Mouse (Mus musculus): ENCODE results near the gene Plin3.

Gene Plin3

DNA sequence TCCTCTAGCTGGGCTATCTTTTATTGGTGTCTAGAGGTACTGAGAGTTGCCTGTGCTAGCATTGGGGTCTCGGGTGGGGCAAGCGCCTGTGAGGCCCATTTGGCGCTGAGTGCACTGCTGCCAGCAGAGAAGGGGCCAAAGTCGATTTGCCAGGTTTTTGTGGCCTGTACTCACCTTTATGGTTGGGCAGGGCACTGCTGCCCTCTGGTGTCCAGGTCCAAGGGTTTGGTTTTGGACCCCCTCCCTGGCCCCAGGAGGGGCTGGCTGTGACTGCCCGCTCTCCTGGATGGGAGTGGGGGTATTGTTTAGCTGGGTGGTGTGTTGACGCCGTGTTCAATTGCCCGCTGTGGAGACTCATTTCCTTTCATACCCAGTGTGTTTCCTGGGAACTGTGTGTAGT lies 13.2 kb upstream of the Plin3 start:
- POLR2A ChIA-PET: interaction anchor here (1.4 to 64.8 kb wide), 9 partner anchors 2 to 51 kb away, joined by 3 to 2494 read pairs (median 121); partner anchors contain the start of genes Plin3 (in 4 of the 4), Kdm4b (in 3 of the 4), Arrdc5 (in 2 of the 4) and Ticam1 (in 2 of the 4)
- CTCF ChIA-PET: interaction anchor here in 2 of 4 experiments (0.6 to 1.8 kb wide), 3 partner anchors 16 to 55 kb away, joined by 3 to 5 read pairs (median 4); no protein-coding TSS in a partner anchor

DNA sequence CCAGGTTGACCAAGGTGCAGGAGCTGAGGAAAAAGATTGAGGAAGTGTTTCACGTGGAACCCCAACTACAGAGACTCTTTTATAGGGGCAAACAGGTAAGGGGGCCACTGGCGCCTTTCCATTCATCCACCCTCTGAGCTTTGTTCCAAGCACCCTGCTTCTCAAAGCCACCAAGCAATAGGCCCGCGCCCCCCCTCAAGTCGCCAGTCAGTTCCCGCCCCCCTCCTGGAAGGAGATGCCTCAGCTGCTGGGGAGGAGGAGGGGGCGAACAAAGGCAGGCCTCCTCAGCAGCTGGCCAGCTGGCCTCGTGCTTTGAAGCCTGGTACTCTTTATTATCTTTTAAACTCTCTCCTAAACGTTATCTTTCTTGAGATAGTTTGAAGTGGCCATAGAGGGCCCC lies 12.5 kb upstream of the Plin3 start:
- ChIA-PET CTCF (interaction anchor here (0.6 to 2.9 kb wide), 8 partner anchors 13 to 54 kb away, joined by 3 to 18 read pairs (median 4); partner anchors contain the start of gene Plin3 (in 2 of the 4)), POLR2A (interaction anchor here (0.7 to 64.8 kb wide), 38 partner anchors 3 to 754 kb away, joined by 3 to 2494 read pairs (median 5); partner anchors contain the start of genes Plin3 (in 4 of the 4), Kdm4b (in 3 of the 4), Arrdc5 (in 2 of the 4) and Rpl36 (in 2 of the 4))

DNA sequence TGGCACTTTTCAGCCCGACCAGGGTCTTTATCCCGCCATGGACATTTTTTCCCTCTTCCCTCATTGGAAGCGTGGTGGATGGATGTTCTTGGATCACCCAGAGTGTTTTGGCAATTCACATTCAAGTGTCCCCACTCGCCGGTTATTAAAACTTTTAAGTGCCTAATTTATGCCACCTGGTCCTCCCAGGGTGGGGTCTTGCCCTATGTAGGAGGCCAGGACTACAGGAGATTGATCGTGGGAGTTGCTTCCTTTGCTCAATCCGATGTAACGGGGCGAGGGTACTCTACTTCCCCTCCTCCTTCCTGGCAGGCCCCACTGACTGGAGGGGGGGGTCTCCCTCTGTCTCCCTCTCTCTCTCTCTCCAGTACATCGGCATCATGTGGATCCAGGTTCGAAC lies 12.0 kb upstream of the Plin3 start:
- CTCF ChIA-PET: interaction anchor here (0.6 to 2.9 kb wide), 15 partner anchors 12 to 296 kb away, joined by 3 to 18 read pairs (median 5); partner anchors contain the start of genes Plin3 (in 2 of the 4) and Ticam1 (in 1 of the 4)
- POLR2A ChIA-PET: interaction anchor here (0.6 to 64.8 kb wide), 84 partner anchors 3 to 755 kb away, joined by 3 to 2494 read pairs (median 4); partner anchors contain the start of genes Kdm4b (in 4 of the 4), Plin3 (in 4 of the 4), Arrdc5 (in 2 of the 4) and Chaf1a (in 2 of the 4)

DNA sequence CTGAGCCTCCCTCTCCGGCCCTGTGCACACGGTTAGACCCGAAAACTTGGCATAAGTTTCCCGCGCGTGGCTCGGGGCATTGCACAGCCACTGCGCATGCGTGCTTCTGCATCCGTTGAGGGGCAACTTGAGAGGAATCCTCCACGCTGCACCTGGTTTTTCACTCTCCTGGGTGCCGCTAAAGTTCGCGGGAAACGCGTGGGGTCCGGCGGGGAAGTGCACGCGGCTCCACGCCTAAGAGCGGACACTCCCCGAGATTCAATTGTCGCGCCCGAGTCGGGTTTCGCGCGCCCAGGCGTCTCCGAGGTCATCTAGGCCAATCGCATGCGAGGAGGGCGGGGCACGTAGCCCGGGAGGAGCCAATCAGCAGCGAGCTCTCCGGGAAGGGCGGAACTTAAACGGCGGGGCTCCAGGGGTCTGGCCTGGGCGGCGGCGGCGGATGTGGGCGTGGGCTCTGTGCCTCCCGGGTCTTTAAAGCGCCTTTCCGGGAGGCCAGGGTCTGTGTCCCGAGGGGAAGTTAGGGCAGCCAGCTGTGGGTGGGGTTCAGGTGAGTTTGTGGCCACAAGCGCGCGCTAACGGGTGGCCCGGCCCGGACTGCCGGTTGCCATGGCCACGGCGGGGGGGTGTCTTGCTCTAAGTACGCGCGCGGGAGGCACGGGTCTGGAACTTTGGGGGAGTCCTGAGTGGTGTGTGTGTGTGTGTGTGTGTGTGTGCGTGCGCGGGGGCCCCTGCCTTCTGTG lies 11.3 kb upstream of the Plin3 start:
- ChIA-PET CTCF (interaction anchor here in 3 of 4 experiments (0.6 to 2.9 kb wide), 18 partner anchors 13 to 295 kb away, joined by 3 to 18 read pairs (median 5); partner anchors contain the start of genes Kdm4b (in 1 of the 3), Plin3 (in 1 of the 3), Sh3gl1 (in 1 of the 3) and Ticam1 (in 1 of the 3)), POLR2A (interaction anchor here (0.6 to 64.8 kb wide), 98 partner anchors 2 to 755 kb away, joined by 3 to 2494 read pairs (median 4); partner anchors contain the start of genes Kdm4b (in 4 of the 4), Plin3 (in 4 of the 4), Arrdc5 (in 2 of the 4) and Chaf1a (in 2 of the 4))

DNA sequence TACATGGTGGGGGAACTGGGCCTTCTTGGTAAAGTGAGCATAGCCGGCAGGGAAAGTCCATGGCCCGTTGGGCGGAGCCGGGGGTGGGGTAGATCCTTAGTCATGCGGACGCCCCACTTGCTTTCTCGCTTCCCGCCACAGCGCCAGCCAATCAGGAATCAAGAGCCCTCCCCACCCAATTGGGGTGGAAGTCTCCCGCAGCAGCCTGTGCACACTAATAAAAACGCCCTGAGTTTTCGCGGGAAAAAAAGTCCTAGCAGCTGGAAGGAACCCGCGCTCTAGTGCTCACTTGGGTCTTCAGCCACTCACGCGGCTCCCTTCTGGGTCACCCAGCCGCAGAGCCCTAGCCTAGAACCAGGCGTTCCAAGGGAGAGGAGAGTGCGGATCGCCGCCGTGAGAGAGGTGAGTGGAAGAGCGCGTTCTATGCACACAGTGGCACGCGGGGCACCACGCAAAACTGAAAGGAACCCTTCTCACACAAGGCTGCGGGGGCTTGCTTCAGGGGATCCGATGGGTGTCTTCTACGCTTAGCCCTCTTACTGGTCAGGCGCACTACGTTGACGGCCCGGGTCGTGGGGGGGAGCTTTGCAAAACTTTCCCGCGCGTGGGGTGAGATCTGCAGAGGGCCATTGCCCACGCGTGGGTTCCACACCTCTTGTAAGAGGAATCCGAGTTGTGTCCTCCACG lies 10.6 kb upstream of the Plin3 start, which contains the start of gene Uhrf1:
Gene Uhrf1 (plus strand): TSS at position 162 of the 687 bp plus-strand sequence.
- POLR2A ChIA-PET: interaction anchor here (0.6 to 64.8 kb wide), 77 partner anchors 2 to 435 kb away, joined by 3 to 2494 read pairs (median 5); partner anchors contain the start of genes Kdm4b (in 4 of the 4), Plin3 (in 4 of the 4), Arrdc5 (in 2 of the 4) and Chaf1a (in 2 of the 4)
- CTCF ChIA-PET: interaction anchor here in 3 of 4 experiments (0.8 to 2.9 kb wide), 13 partner anchors 12 to 294 kb away, joined by 3 to 18 read pairs (median 6); partner anchors contain the start of genes Kdm4b (in 1 of the 3), Plin3 (in 1 of the 3), Sh3gl1 (in 1 of the 3) and Ticam1 (in 1 of the 3)

DNA sequence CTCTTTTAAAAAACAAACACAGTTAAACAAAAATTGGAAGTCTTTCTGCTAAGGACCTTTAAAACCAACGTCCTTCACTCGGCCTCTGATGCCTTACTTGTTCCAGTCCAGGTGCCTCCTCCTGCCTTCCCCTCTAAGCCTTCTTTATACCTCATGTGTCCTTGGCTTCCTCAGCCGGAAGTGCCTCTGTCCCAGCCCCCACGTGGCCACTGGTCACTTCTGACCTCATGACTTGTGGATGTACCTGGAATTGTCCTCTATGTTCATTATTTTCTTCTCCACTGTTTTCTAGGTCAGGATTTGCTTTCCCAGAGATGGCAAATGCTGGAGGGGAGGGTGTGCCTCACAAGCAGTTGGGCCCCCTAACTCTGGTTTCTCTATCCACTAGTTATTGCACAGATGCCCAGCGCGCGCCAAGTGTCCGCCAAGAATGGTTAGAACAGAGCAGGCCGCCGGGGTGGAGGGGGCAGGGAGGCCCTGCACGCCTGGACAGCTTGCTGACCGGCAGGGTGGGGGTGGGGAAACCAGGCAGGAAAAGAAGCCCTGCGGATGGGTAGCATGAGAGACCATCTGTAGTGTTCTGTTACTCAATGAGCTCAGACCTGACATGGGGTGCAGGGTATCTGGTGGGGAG lies 9.8 kb upstream of the Plin3 start:
- CTCF ChIA-PET: interaction anchor here in 3 of 4 experiments (0.6 to 2.9 kb wide), 4 partner anchors 11 to 57 kb away, joined by 4 to 18 read pairs (median 10); partner anchors contain the start of gene Plin3 (in 1 of the 3)

DNA sequence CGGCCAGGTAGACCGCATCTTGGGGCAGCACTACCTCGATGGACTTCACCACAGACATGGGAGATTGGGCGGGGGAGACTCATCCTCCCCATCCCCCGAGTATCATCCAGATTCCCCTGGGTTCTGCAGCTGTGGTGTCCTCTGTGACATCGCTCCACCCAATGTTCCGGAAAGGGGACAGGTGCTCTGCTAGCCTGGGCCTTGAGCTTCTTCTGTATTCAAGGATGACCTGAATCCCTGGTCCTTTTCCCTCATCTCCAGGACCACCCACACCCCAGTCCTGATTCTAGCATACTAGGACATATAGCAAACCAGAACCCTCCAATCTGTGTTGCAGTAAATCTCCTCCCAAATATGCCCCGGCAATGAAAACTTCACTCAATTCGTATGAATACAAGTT lies 7.5 kb upstream of the Plin3 start, which contains the start of gene Arrdc5:
Gene Arrdc5 (minus strand): TSS at position 101 of the 400 bp plus-strand sequence.
- POLR2A ChIA-PET: interaction anchor here in 3 of 4 experiments (0.8 to 64.8 kb wide), 26 partner anchors 1 to 534 kb away, joined by 3 to 2494 read pairs (median 4); partner anchors contain the start of genes Plin3 (in 3 of the 3), Arrdc5 (in 2 of the 3), Hdgfl2 (in 2 of the 3) and Kdm4b (in 2 of the 3)
- CTCF ChIA-PET: interaction anchor here (0.5 to 2.2 kb wide), 10 partner anchors 9 to 50 kb away, joined by 3 to 20 read pairs (median 3); partner anchors contain the start of gene Ticam1 (in 1 of the 4)

More for the DNA sequence above, 9.8 kb upstream of the Plin3 start:
- POLR2A ChIA-PET: interaction anchor here (0.7 to 64.8 kb wide), 27 partner anchors 1 to 414 kb away, joined by 3 to 2494 read pairs (median 12); partner anchors contain the start of genes Plin3 (in 4 of the 4), Kdm4b (in 3 of the 4), Arrdc5 (in 2 of the 4) and Uhrf1 (in 2 of the 4)

DNA sequence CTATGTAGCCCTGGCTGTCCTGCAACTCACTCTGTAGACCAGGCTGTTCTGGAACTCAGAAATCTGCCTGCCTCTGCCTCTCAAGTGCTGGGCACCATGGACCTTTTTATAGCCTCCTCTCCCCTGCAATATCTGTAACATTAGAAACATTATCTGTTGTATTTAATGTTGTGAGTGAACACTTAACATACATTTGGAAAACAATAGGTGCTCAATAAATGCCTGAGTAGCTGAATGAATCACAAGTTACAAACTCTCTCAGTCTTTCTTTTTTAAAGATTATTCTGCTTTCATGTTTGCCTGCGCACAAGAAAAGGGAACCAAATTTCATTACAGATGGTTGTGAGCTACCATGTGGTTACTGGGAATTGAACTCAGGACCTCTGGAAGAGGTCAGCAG lies 5.6 kb upstream of the Plin3 start:
- ChIA-PET CTCF (interaction anchor here in 2 of 4 experiments (0.6 to 0.9 kb wide), 5 partner anchors 12 to 190 kb away, joined by 3 read pairs; no protein-coding TSS in a partner anchor), POLR2A (interaction anchor here in 3 of 4 experiments (0.8 to 64.8 kb wide), 12 partner anchors 3 to 314 kb away, joined by 3 to 2494 read pairs (median 9); partner anchors contain the start of genes Plin3 (in 3 of the 3), Arrdc5 (in 2 of the 3), Fem1a (in 2 of the 3) and Kdm4b (in 2 of the 3))

DNA sequence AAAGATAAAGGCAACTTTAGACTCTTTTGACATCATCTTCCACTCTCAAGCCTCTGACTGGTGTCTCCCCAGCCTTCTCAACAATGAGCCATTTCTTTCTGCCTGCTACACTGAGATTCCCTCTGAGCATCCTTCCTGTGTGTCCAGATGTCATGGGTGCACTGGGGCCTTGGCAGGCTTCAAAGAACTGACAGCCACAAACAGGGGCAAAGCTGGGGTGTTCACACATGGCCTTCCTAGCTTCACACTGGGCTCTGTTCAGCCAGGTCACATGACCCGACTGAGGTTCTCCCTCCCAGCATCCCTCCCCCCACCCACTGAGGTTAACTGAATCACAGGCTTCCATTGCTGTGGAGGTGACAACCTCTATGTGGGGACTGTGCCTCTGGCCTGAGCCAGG lies 3.5 kb upstream of the Plin3 start:
- ChIA-PET CTCF (interaction anchor here in 1 of 4 experiments (0.9 to 1.0 kb wide), 2 partner anchors 37 to 164 kb away, joined by 3 to 4 read pairs; no protein-coding TSS in a partner anchor), POLR2A (interaction anchor here in 3 of 4 experiments (0.9 to 64.8 kb wide), 12 partner anchors 5 to 537 kb away, joined by 3 to 2494 read pairs (median 6); partner anchors contain the start of genes Arrdc5 (in 2 of the 3), Kdm4b (in 2 of the 3), Plin3 (in 2 of the 3) and Ticam1 (in 2 of the 3))

DNA sequence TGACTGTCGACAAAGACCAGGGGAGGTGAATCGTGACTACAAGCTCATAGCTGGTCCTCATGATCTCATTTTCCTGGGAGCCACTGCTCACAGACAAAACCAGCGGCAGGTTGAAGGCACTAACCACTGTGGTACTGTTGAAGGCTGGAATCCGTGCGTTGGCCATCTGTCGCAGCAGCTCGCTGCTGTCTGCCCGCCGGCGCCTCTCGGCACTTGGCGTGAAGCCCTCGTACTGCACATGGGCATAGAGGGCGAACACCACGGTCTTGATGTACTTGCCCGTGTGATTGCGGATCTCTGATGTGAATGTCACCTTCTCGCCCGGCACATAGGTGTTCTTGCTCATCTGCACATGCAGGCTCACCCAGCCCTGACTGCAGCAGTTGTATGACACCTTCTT lies 1.6 kb upstream of the Plin3 start:
- ChIA-PET CTCF (interaction anchor here in 3 of 4 experiments (0.6 to 5.4 kb wide), 4 partner anchors 17 to 38 kb away, joined by 3 to 16 read pairs (median 4); partner anchors contain the start of genes Fem1a (in 1 of the 3), Kdm4b (in 1 of the 3) and Ticam1 (in 1 of the 3)), POLR2A (interaction anchor here in 3 of 4 experiments (0.5 to 64.8 kb wide), 9 partner anchors 7 to 318 kb away, joined by 3 to 2494 read pairs (median 136); partner anchors contain the start of genes Arrdc5 (in 2 of the 3), Kdm4b (in 2 of the 3), Ticam1 (in 2 of the 3) and Uhrf1 (in 2 of the 3))

DNA sequence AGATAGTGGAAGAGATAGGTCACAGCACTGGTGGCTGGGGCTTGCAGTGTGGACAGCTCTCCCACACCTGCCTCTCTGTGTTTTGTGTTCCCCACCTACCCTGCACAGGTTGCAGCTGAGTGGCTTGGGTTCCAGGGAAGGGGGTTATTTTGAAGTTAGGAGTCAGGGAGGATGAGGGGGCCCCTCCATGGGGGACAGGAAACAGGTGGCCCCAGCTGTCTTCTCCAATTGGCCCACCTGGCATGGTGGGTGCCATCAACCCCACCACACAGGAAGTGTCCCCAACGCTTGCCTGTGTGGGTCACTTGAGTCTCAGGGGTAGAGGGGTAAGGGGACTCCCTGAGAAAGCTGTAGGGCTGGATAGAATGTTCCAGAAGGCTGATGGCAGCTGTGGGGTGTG lies 618 bp upstream of the Plin3 start:
- ChIA-PET CTCF (interaction anchor here in 1 of 4 experiments (5.4 kb wide), 1 partner anchor 38 kb away, joined by 16 read pairs; the partner anchor contains the start of gene Fem1a), POLR2A (interaction anchor here in 2 of 4 experiments (0.9 to 64.8 kb wide), 9 partner anchors 8 to 319 kb away, joined by 3 to 2494 read pairs (median 136); partner anchors contain the start of genes Arrdc5 (in 2 of the 2), Kdm4b (in 2 of the 2), Ticam1 (in 2 of the 2) and Uhrf1 (in 2 of the 2))

DNA sequence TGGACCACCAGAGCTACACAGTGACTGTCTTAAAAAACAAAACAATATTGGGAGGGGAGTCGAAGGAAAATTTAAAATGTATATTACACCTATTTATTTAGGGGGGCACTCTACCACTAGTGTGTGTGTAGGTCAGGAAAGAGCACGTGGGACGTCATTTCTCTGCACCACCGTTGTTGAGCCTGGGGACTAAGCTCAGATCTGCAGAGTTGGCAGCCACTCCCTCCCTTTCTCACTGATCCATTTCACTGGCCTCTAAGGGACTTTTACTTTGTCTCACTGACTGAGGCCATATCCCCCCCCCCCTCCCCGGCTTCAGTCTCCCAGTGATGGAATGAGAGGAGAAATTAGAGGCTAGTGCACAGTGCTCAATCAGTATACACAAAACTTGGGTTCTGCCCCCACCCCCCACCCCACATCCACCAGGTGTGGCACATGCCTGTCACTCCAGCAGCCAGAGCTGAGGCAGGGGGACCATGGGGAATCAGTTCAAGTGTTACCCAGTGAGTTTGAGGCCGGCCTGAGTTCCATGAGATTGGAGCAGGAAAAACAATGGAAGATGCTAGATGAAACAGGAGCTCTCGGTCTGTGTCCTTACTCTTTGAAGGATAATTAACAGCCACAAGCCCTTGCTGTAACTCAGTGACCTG lies 722 bp downstream of the Plin3 start:
- CTCF ChIA-PET: interaction anchor here (0.6 to 5.4 kb wide), 34 partner anchors 9 to 267 kb away, joined by 3 to 24 read pairs (median 5); partner anchors contain the start of genes Arrdc5 (in 2 of the 4), Kdm4b (in 2 of the 4), Uhrf1 (in 2 of the 4) and Fem1a (in 1 of the 4)
- POLR2A ChIA-PET: interaction anchor here (0.6 to 64.8 kb wide), 40 partner anchors 7 to 956 kb away, joined by 3 to 2494 read pairs (median 4); partner anchors contain the start of genes Uhrf1 (in 4 of the 4), Arrdc5 (in 3 of the 4), Chaf1a (in 2 of the 4) and Kdm4b (in 2 of the 4)

DNA sequence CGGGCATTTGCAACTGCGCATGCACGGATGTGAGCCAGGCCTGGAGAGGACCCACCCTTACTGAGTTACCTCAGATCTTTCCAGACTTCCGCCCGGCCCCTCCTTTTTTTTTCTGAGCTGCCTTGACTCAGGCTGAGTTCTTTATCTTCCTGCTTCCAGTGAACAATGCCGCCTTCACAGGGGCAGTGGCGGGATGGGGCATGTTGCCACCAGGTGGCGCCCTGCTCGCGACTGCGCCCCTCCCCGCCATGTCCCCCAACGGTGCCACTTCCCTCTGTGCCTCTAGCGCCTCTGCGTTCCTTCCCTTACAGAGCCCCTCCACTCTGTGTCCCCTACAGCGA lies 1.5 kb downstream of the Plin3 start:
- CTCF ChIA-PET: interaction anchor here (0.6 to 5.4 kb wide), 47 partner anchors 9 to 267 kb away, joined by 3 to 24 read pairs (median 5); partner anchors contain the start of genes Arrdc5 (in 3 of the 4), Uhrf1 (in 3 of the 4), Kdm4b (in 2 of the 4) and Fem1a (in 1 of the 4)
- POLR2A ChIA-PET: interaction anchor here (0.5 to 64.8 kb wide), 57 partner anchors 7 to 957 kb away, joined by 3 to 2494 read pairs (median 5); partner anchors contain the start of genes Uhrf1 (in 4 of the 4), Arrdc5 (in 3 of the 4), Ticam1 (in 3 of the 4) and Dpp9 (in 2 of the 4)

DNA sequence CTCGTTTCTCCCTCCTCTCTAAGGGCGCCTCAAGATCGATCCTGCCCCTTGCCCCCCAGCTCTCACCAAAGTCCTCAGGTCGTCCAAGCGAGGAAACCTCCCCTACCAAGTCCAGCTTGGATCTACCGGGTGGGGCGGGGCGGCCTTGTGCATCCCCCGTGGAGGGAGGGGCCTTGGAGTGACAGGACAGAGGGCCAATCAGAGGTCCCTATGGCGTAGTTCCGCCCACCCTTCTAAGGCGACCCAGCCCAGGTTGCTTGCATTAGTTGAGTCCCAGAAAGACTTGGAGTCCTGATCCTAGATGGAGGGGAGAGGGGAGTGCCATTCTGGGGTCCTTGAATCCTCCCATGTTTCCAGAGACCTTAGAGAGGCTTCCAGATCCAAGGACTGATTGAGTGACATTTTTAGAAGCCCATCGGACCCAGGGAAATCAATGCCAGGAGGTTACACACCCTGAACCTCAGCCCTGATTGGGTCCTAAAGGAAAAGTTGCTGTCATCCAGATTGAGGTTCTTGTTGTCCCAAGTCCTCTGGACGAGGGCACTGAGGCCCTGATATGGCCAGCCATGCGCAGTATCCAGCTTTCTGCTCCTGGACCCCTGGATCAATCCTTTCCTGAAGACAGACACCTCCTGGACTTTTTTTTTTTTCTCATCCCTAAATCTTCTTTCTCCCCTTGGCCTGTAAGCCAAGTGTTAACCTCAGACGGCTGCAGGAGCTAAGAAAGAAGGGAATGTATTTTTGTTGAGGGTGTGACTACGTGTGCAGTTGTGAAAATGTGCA lies 2.1 kb downstream of the Plin3 start:
- CTCF ChIA-PET: interaction anchor here (0.6 to 5.4 kb wide), 46 partner anchors 9 to 268 kb away, joined by 3 to 24 read pairs (median 4); partner anchors contain the start of genes Arrdc5 (in 3 of the 4), Uhrf1 (in 3 of the 4), Fem1a (in 1 of the 4) and Kdm4b (in 1 of the 4)
- POLR2A ChIA-PET: interaction anchor here (0.5 to 64.8 kb wide), 90 partner anchors 6 to 741 kb away, joined by 3 to 2494 read pairs (median 4); partner anchors contain the start of genes Ticam1 (in 4 of the 4), Uhrf1 (in 4 of the 4), Arrdc5 (in 3 of the 4) and Kdm4b (in 3 of the 4)

Data from embryonic stem cell, embryonic (primary cell).